Comparison of ENCODE assay signal across 9 mouse cellular contexts in genomic region chr16:92823381-92823862, GRCm38 (mm10). TPM values are rescaled to one million over a fixed set of nuclear protein-coding genes. Genes with fewer than 3 reads are reported as not detected.
A peak's percentile ranks its signal among the peaks of the same experiment; 100 is the strongest.
DNase-seq lines count a peak whose midpoint lies in the region; ATAC-seq and TF ChIP-seq lines count a peak whose summit lies in the region.
"Had no signal": no experiment of that assay in that cellular context is flagged by ENCODE, and none has a peak within 500 bp of the region (broad histone marks: within the 10 kb centered on the region; RNA-seq: fewer than 3 reads in every experiment).

No protein-coding gene starts in this region.

- no peak overlapping the region for H3K9ac ChIP-seq in heart, adult 2 months (ENCODE audit: low read depth, low read length)
- no peak overlapping the region for H3K9ac ChIP-seq in heart, embryonic 12.5 days
- no peak overlapping the region for H3K9ac ChIP-seq in embryonic facial prominence, embryonic 12.5 days
- no peak overlapping the region for H3K9ac ChIP-seq in intestine, embryonic 15.5 days
- H3K9ac ChIP-seq: limb, embryonic 15.5 days had no signal

- TF ChIP-seq EP300 in heart, adult 2 months (IDR thresholded peaks at IDR 0.05; ENCODE audit: insufficient read depth, low read depth, low read length): no peak

- no peak overlapping the region for H3K4me3 ChIP-seq in heart, adult 2 months
- H3K4me3 ChIP-seq in heart, embryonic 12.5 days: no peak overlapping the region
- no peak overlapping the region for H3K4me3 ChIP-seq in embryonic facial prominence, embryonic 12.5 days
- no peak overlapping the region for H3K4me3 ChIP-seq in intestine, embryonic 15.5 days (replicated peaks)
- H3K4me3 ChIP-seq: limb, embryonic 15.5 days had no signal

- no peaks in the 10 kb centered on the region; the same call in 1 of the 2 replicates for H3K4me1 ChIP-seq in heart, adult 2 months (ENCODE audit: control insufficient read depth, insufficient read depth, low read length)
- peaks cover 21% of the 10 kb centered on the region for H3K4me1 ChIP-seq in heart, embryonic 12.5 days (replicated peaks)
- peaks cover 22% of the 10 kb centered on the region for H3K4me1 ChIP-seq in embryonic facial prominence, embryonic 12.5 days
- H3K4me1 ChIP-seq in intestine, embryonic 15.5 days (replicated peaks): 0 out of 2 replicates have a peak, but pooled peaks cover 7% of the 10 kb centered on the region

- intact Hi-C loops in heart, adult 2 months (cut with DNase I): no loop called here

- H3K36me3 ChIP-seq in heart, adult 2 months (ENCODE audit: control insufficient read depth, insufficient read depth, low read length): no peaks in the 10 kb centered on the region
- no peaks in the 10 kb centered on the region for H3K36me3 ChIP-seq in heart, embryonic 12.5 days
- H3K36me3 ChIP-seq in embryonic facial prominence, embryonic 12.5 days: no peaks in the 10 kb centered on the region
- no peaks in the 10 kb centered on the region for H3K36me3 ChIP-seq in intestine, embryonic 15.5 days
- H3K36me3 ChIP-seq: limb, embryonic 15.5 days had no signal

- no peaks in the 10 kb centered on the region for H3K9me3 ChIP-seq in heart, embryonic 12.5 days (replicated peaks)
- no peaks in the 10 kb centered on the region for H3K9me3 ChIP-seq in embryonic facial prominence, embryonic 12.5 days
- H3K9me3 ChIP-seq in intestine, embryonic 15.5 days: no peaks in the 10 kb centered on the region
- H3K9me3 ChIP-seq: limb, embryonic 15.5 days had no signal

- H3K4me2 ChIP-seq in heart, embryonic 12.5 days: no peak overlapping the region
- no peak overlapping the region for H3K4me2 ChIP-seq in embryonic facial prominence, embryonic 12.5 days (replicated peaks)
- no peak overlapping the region for H3K4me2 ChIP-seq in intestine, embryonic 15.5 days (replicated peaks)
- H3K4me2 ChIP-seq: limb, embryonic 15.5 days had no signal

- TF ChIP-seq CTCF in heart, adult 2 months (IDR thresholded peaks at IDR 0.05): no peak

- no peak for TF ChIP-seq POLR2A in heart, adult 2 months (IDR thresholded peaks at IDR 0.05; ENCODE audit: insufficient read depth, low read depth, low read length)

- no peaks in the 10 kb centered on the region for H3K27me3 ChIP-seq in heart, adult 2 months (ENCODE audit: control insufficient read depth, insufficient read depth, low read length)
- peaks cover 82% of the 10 kb centered on the region for H3K27me3 ChIP-seq in heart, embryonic 12.5 days (replicated peaks)
- H3K27me3 ChIP-seq in embryonic facial prominence, embryonic 12.5 days: no peaks in the 10 kb centered on the region
- no peaks in the 10 kb centered on the region for H3K27me3 ChIP-seq in intestine, embryonic 15.5 days (replicated peaks)

- peak; percentile 17 to 26 for DNase-seq in heart, adult 2 months
- peak; percentile 34 for DNase-seq in thymus, postnatal 0 days (ENCODE audit: low spot score)
- no peak for DNase-seq in thymus, postnatal 25 days
- DNase-seq in thymus, postnatal 4 days: peak; percentile 52
- no peak for DNase-seq in right cerebral cortex, adult 2 months (ENCODE audit: low spot score in 2 of 2)

- no peak overlapping the region for H3K27ac ChIP-seq in heart, adult 2 months
- no peak overlapping the region for H3K27ac ChIP-seq in heart, embryonic 12.5 days (ENCODE audit: poor library complexity, severe bottlenecking)
- H3K27ac ChIP-seq in embryonic facial prominence, embryonic 12.5 days: 0 out of 2 replicates have a peak overlapping the region, but pooled peaks have one; percentile 25
- no peak overlapping the region for H3K27ac ChIP-seq in intestine, embryonic 15.5 days
- H3K27ac ChIP-seq: limb, embryonic 15.5 days had no signal

- 10% methylated on average over 5 of the region's 5 CpGs for WGBS in heart, adult 2 months
- WGBS in heart, embryonic 12.5 days: 33% methylated on average over 5 of the region's 5 CpGs
- WGBS in embryonic facial prominence, embryonic 12.5 days: 34% methylated on average over 5 of the region's 5 CpGs
- WGBS in intestine, embryonic 15.5 days: 49% methylated on average over 5 of the region's 5 CpGs

- H3K79me2 ChIP-seq in heart, adult 2 months (replicated peaks; ENCODE audit: control insufficient read depth, insufficient read depth, low read length): no peaks in the 10 kb centered on the region

- ATAC-seq in heart, embryonic 12.5 days (ENCODE audit: insufficient number of reproducible peaks, low FRiP score): no peak
- no peak for ATAC-seq in embryonic facial prominence, embryonic 12.5 days (ENCODE audit: insufficient number of reproducible peaks, insufficient read depth, low FRiP score, low TSS enrichment)
- ATAC-seq in intestine, embryonic 15.5 days: no peak

RNA-seq across cellular contexts. Expression of gene Runx1, which starts 2.5 kb away (rescaled TPM):
- total RNA-seq in heart, adult 2 months (2021): 1 to 10 TPM; 1.8 to 2.1 TPM
- 0.97 and 2.4 TPM in 2 replicates for polyA plus RNA-seq in heart, adult 2 months (2012; rRNA removed)
- polyA plus RNA-seq in heart, embryonic 12.5 days (2016; fragmentation: Nextera tagmentation; extraction: Ambion mirVana): 1.3 and 1.5 TPM in 2 replicates
- 40.7 and 45.5 TPM in 2 replicates for polyA plus RNA-seq in thymus, postnatal 0 days (2015; fragmentation: Nextera tagmentation; extraction: Ambion mirVana)
- 13.8 and 15.8 TPM in 2 replicates for polyA plus RNA-seq in embryonic facial prominence, embryonic 12.5 days (2016; fragmentation: Nextera tagmentation; extraction: Ambion mirVana)
- polyA plus RNA-seq in intestine, embryonic 15.5 days (2015; fragmentation: Nextera tagmentation; extraction: Ambion mirVana): 2.5 and 3.0 TPM in 2 replicates

Comparison
In these comparisons a context has a peak if more than half of its experiments do, and no peak if none do; other contexts are left out.
1. DNase-seq: peak in heart, adult 2 months (2 of 2), thymus, postnatal 0 days (single experiment) and thymus, postnatal 4 days (single experiment); none in thymus, postnatal 25 days (single experiment) and right cerebral cortex, adult 2 months (0 of 2).